Mouse (Mus musculus): ENCODE measurements around the gene Impg2. TPM values are rescaled to one million over a fixed set of nuclear protein-coding genes. Genes with fewer than 3 reads are reported as not detected.

The Impg2 gene
- 0.14 and 0.41 TPM in 2 replicates for polyA plus RNA-seq (2015; fragmentation: Nextera tagmentation; extraction: Ambion mirVana)

DNA sequence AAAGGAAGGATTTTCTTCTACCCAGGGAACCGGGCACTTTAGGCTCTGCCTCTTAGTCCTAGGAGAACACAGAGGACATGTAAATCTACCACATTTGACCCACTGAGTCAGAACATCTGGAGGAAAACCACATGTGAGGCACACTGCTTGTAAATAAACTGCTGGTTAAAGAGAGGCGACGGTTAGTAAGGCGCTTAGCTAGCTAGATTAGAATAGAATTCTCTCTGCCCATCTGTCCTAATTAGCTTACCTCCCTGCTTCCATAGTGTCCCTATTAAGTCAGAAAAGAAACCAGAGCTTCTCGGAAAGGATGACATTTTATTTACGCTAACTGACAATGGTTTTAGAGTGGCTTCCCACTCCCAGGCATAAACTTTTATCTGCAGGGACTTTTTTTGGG lies at the start of gene Impg2:
TSS of gene Impg2 (plus strand) at position 263 of the 400 bp plus-strand sequence.
- H3K27ac ChIP-seq, result no peak within 1 kb of the TSS
- no peaks in the 10 kb centered on the region for H3K27me3 ChIP-seq (ENCODE audit: insufficient read depth, low read length)
- no peak within 1 kb of the TSS for H3K9ac ChIP-seq (ENCODE audit: low read depth, low read length)
- WGBS, result 42% methylated on average over 6 of the region's 6 CpGs
- no peak for TF ChIP-seq CTCF (IDR thresholded peaks at IDR 0.05; ENCODE audit: low read depth)
- no peaks in the 10 kb centered on the region for H3K36me3 ChIP-seq (ENCODE audit: insufficient read depth, low read length)
- no peaks in the 10 kb centered on the region for H3K4me1 ChIP-seq (replicated peaks; ENCODE audit: insufficient read depth, low read length)
- no peak within 1 kb of the TSS for H3K4me2 ChIP-seq (ENCODE audit: low read length)
- H3K9me3 ChIP-seq (replicated peaks; ENCODE audit: low read length), result no peaks in the 10 kb centered on the region
- no peak for DNase-seq (ENCODE audit: low spot score)
- H3K4me3 ChIP-seq (replicated peaks; ENCODE audit: low read depth, low read length), result no peak within 1 kb of the TSS
- ATAC-seq (replicated peaks; ENCODE audit: low FRiP score, low read depth), result no peak

DNA sequence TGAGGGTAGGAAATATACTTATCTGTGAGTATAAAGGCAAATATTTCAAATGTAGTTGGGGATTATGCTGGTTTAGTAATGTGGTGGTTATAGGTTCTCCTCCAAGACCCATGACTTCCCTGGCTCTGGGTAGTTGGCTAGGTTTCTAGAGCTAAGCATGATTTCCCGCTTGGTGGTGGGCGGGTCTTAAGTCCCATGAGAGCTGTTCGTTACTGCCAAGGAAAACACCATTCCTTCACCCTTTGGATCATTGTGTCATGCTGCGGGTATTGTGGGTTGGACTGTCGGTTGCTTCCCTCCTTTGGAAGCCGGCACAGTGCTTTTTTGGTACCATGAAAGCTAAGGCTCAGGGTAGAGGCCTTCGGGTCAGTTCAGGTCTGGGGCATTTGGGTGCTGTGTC lies 40.6 kb upstream of the Impg2 start:
- WGBS, result 76% methylated on average over 7 of the region's 7 CpGs

DNA sequence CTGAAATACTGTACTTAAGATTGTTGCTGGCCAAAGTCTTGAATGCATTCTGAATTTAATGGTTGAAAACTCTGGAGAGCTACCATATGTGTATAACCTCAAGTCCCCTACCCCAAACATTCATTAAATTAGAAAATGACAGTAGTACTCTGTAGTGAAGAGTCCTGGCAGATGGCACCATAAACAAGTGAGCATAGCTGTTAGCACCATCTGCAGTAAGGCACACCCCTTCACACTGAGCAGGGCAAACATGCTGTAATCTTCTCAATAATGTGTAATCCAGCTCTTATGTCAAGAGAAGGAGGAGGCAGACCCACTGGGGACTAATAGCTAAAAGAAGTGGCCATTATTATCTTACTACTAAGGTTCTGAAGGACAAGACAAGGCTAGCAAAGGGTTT lies 33.9 kb upstream of the Impg2 start:
- no peak for ATAC-seq (replicated peaks; ENCODE audit: low FRiP score, low read depth)

More for the DNA sequence above, 40.6 kb upstream of the Impg2 start:
- H3K36me3 ChIP-seq (ENCODE audit: insufficient read depth, low read length), result 0 out of 2 replicates have a peak, but pooled peaks cover 9% of the 10 kb centered on the region
- no peak for DNase-seq (ENCODE audit: low spot score)
- H3K9me3 ChIP-seq (replicated peaks; ENCODE audit: low read length), result no peaks in the 10 kb centered on the region
- H3K4me1 ChIP-seq (replicated peaks; ENCODE audit: insufficient read depth, low read length), result no peaks in the 10 kb centered on the region
- H3K4me2 ChIP-seq (ENCODE audit: low read length), result no peak overlapping the region
- no peaks in the 10 kb centered on the region for H3K27me3 ChIP-seq (ENCODE audit: insufficient read depth, low read length)
- H3K4me3 ChIP-seq (replicated peaks; ENCODE audit: low read depth, low read length), result no peak overlapping the region
- no peak overlapping the region for H3K9ac ChIP-seq (ENCODE audit: low read depth, low read length)
- no peak for ATAC-seq (replicated peaks; ENCODE audit: low FRiP score, low read depth)
- no peak for TF ChIP-seq CTCF (IDR thresholded peaks at IDR 0.05; ENCODE audit: low read depth)
- no peak overlapping the region for H3K27ac ChIP-seq

DNA sequence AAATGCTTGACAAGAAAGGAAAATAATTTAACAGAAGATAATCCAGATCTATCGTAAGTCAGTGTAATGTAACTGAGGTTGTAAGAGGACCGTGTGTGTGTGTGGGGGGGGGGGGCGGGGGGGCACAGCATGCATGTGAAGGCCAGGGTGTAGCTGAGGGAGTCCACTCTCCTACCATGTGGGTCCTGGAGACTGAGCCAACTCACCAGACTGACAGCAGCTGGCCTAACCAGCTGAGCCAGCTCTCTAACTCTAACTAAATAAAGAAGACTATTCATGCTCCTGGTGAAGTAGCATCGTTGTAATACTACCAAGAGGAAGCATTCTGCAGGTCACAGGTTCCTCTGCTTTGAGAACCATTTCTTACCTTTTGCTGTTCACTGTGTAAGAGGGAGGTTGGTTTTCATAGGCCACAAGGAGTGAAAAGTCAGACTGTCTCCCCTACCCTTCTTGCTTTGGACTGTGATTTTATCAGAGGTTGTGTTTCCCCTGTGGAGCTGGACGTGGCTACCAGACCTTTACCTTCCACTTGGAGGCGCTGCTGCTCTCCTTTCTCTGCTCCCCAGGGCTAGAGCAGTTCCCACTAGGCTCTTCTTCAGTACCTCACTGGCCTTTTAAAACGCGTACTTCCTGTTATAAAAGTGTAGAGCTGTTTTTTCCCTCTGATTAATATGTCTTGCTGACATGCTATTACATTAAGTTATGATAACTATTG lies 28.1 kb upstream of the Impg2 start:
- Histone ChIP-seq H3K27me3 (ENCODE audit: insufficient read depth, low read length) (no peaks in the 10 kb centered on the region), H3K9me3 (replicated peaks; ENCODE audit: low read length) (no peaks in the 10 kb centered on the region), H3K4me2 (ENCODE audit: low read length) (no peak overlapping the region), H3K4me1 (replicated peaks; ENCODE audit: insufficient read depth, low read length) (no peaks in the 10 kb centered on the region), H3K36me3 (ENCODE audit: insufficient read depth, low read length) (0 out of 2 replicates have a peak, but pooled peaks cover 8% of the 10 kb centered on the region), H3K4me3 (replicated peaks; ENCODE audit: low read depth, low read length) (no peak overlapping the region), H3K27ac (no peak overlapping the region), H3K9ac (ENCODE audit: low read depth, low read length) (no peak overlapping the region)
- TF ChIP-seq CTCF (IDR thresholded peaks at IDR 0.05; ENCODE audit: low read depth), result peak; percentile 57
- peak; percentile 52 for DNase-seq (ENCODE audit: low spot score)
- ATAC-seq (replicated peaks; ENCODE audit: low FRiP score, low read depth), result no peak
- WGBS, result 74% methylated on average over 8 of the region's 8 CpGs

More for the DNA sequence above, 33.9 kb upstream of the Impg2 start:
- TF ChIP-seq CTCF (IDR thresholded peaks at IDR 0.05; ENCODE audit: low read depth), result no peak
- DNase-seq (ENCODE audit: low spot score), result no peak
- H3K9me3 ChIP-seq (replicated peaks; ENCODE audit: low read length), result no peaks in the 10 kb centered on the region
- H3K9ac ChIP-seq (ENCODE audit: low read depth, low read length), result no peak overlapping the region
- H3K4me1 ChIP-seq (replicated peaks; ENCODE audit: insufficient read depth, low read length), result no peaks in the 10 kb centered on the region
- no peak overlapping the region for H3K4me3 ChIP-seq (replicated peaks; ENCODE audit: low read depth, low read length)
- H3K4me2 ChIP-seq (ENCODE audit: low read length), result no peak overlapping the region
- no peak overlapping the region for H3K27ac ChIP-seq
- H3K36me3 ChIP-seq (ENCODE audit: insufficient read depth, low read length), result 0 out of 2 replicates have a peak, but pooled peaks cover 6% of the 10 kb centered on the region
- no peaks in the 10 kb centered on the region for H3K27me3 ChIP-seq (ENCODE audit: insufficient read depth, low read length)

DNA sequence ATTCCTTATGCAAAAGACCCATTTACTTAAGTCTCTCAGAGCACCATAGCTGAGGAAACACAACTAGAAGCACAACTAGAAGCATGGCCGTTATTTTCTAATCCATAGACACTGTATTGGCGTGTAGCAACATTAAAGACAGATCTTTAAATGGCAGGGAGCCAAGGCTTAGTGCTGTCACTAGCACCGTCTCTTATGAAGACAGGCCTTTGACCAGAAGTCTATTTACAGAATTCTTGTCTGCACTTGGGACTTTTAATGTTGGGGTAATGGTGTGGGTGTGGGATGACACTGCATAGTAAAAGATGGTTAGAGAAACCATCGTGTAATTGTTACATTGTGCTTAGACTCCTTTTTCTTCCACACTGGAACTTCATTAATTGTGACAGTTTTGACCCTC lies 17.2 kb upstream of the Impg2 start:
- Histone ChIP-seq H3K27me3 (ENCODE audit: insufficient read depth, low read length) (no peaks in the 10 kb centered on the region), H3K9ac (ENCODE audit: low read depth, low read length) (no peak overlapping the region), H3K27ac (no peak overlapping the region), H3K9me3 (replicated peaks; ENCODE audit: low read length) (no peaks in the 10 kb centered on the region; the same call in 1 of the 2 replicates), H3K4me1 (replicated peaks; ENCODE audit: insufficient read depth, low read length) (no peaks in the 10 kb centered on the region), H3K36me3 (ENCODE audit: insufficient read depth, low read length) (peaks cover 18% of the 10 kb centered on the region), H3K4me2 (ENCODE audit: low read length) (no peak overlapping the region), H3K4me3 (replicated peaks; ENCODE audit: low read depth, low read length) (no peak overlapping the region)
- DNase-seq (ENCODE audit: low spot score), result no peak
- TF ChIP-seq CTCF (IDR thresholded peaks at IDR 0.05; ENCODE audit: low read depth), result no peak
- no peak for ATAC-seq (replicated peaks; ENCODE audit: low FRiP score, low read depth)
- 86% methylated on average over 4 of the region's 4 CpGs for whole genome bisulfite sequencing

DNA sequence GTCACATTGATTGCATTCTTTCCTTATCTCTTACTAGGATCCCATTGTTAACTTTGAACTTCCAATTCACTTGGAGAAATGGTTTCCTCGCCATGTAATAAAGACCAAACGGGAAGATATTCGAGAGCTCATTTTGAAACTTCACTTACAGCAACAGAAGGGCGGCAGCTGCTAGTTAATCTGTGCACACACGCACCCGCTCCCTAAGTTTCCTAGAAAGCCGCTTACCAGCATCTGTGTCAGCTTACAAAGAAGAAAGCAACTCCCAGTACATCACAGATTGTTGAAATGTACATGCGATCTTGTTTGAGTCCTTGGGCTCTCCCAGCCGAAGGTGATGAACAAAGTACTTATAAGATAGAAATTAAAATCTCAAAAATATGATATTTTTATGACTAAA lies 15.9 kb upstream of the Impg2 start:
- Histone ChIP-seq H3K4me1 (replicated peaks; ENCODE audit: insufficient read depth, low read length) (no peaks in the 10 kb centered on the region), H3K4me2 (ENCODE audit: low read length) (no peak overlapping the region), H3K9ac (ENCODE audit: low read depth, low read length) (no peak overlapping the region), H3K27me3 (ENCODE audit: insufficient read depth, low read length) (no peaks in the 10 kb centered on the region), H3K27ac (no peak overlapping the region), H3K4me3 (replicated peaks; ENCODE audit: low read depth, low read length) (no peak overlapping the region), H3K9me3 (replicated peaks; ENCODE audit: low read length) (no peaks in the 10 kb centered on the region; the same call in 1 of the 2 replicates), H3K36me3 (ENCODE audit: insufficient read depth, low read length) (peaks cover 18% of the 10 kb centered on the region)
- 92% methylated on average over 9 of the region's 9 CpGs for WGBS
- no peak for DNase-seq (ENCODE audit: low spot score)
- TF ChIP-seq CTCF (IDR thresholded peaks at IDR 0.05; ENCODE audit: low read depth), result no peak
- no peak for ATAC-seq (replicated peaks; ENCODE audit: low FRiP score, low read depth)
